Mouse (Mus musculus) adrenal gland, adult 18-20 months (tissue): ENCODE data around the gene Nrm. TPM values are rescaled to one million over a fixed set of nuclear protein-coding genes. Genes with fewer than 3 reads are reported as not detected.
A peak's percentile ranks its signal among the peaks of the same experiment; 100 is the strongest.

Experiments
- DNase-seq, 2 experiments: peaks; one replicate each; pipeline ENCODE4 v3.0.0; 2021 to 2022; ENCODE audit warnings: low spot score in 2 of 2
- long read RNA-seq, 2 experiments: library from polyadenylated mRNA; stranded (forward); transcript quantifications; one replicate each; pipeline ENCODE4 v2.0.0; 2021
- total RNA-seq, 2 experiments: library from RNA; stranded (reverse); gene quantifications; 1 replicate in 1 of 2; 2 replicates in 1 of 2; pipeline ENCODE4 v1.2.3; 2021

Gene Nrm
- total RNA-seq, result 1 to 10 TPM; 2.3 TPM
- long read RNA-seq, experiment 1, partial matches to known transcripts, result 0 of 1 reads
- long read RNA-seq, experiment 1, other reads (novel, unspliced or antisense), result 0 of 1 reads
- long read RNA-seq, experiment 2, partial matches to known transcripts, result 0 of 4 reads
- long read RNA-seq, experiment 2, other reads (novel, unspliced or antisense), result 0 of 4 reads

- peak; percentile 87 to 91 for DNase-seq
Measured at GRCm38 (mm10) chr17:35861198-35861857, at the start of gene Nrm. TSS of gene Nrm (plus strand) at chr17:35861318.

- no peak for DNase-seq
Measured at GRCm38 (mm10) chr17:35812307-35812706, 48.8 kb upstream of the Nrm start.

GRCm38 (mm10) chr17:35812736-35813135, 48.4 kb upstream of the Nrm start:
- no peak for DNase-seq

- DNase-seq, result peak; percentile 83 to 85
Measured at GRCm38 (mm10) chr17:35813245-35813647, 47.9 kb upstream of the Nrm start.

GRCm38 (mm10) chr17:35813653-35814052, 47.5 kb upstream of the Nrm start:
- DNase-seq, result no peak

GRCm38 (mm10) chr17:35814678-35815077, 46.4 kb upstream of the Nrm start:
- DNase-seq, result no peak

- DNase-seq, result no peak
Measured at GRCm38 (mm10) chr17:35815836-35816235, 45.3 kb upstream of the Nrm start.

- no peak for DNase-seq
Measured at GRCm38 (mm10) chr17:35816686-35817085, 44.4 kb upstream of the Nrm start.

- DNase-seq, result no peak
Measured at GRCm38 (mm10) chr17:35817226-35817625, 43.9 kb upstream of the Nrm start.

GRCm38 (mm10) chr17:35820111-35820510, 41.0 kb upstream of the Nrm start:
- no peak for DNase-seq

GRCm38 (mm10) chr17:35821439-35822430, 39.4 kb upstream of the Nrm start, which contains the start of gene Ier3:
TSS of gene Ier3 (plus strand) at chr17:35821684.
- peak; percentile 85 for DNase-seq

GRCm38 (mm10) chr17:35822564-35822963, 38.6 kb upstream of the Nrm start:
- no peak for DNase-seq

- DNase-seq, result peak; percentile 76 to 84
Measured at GRCm38 (mm10) chr17:35822964-35823937, 37.9 kb upstream of the Nrm start, which contains the start of gene Flot1. TSS of gene Flot1 (plus strand) at chr17:35823230.

GRCm38 (mm10) chr17:35824402-35824801, 36.7 kb upstream of the Nrm start:
- no peak for DNase-seq

GRCm38 (mm10) chr17:35825109-35825850, 35.8 kb upstream of the Nrm start:
- DNase-seq, result no peak

GRCm38 (mm10) chr17:35829737-35830136, 31.4 kb upstream of the Nrm start:
- DNase-seq, result peak; percentile 84 to 85

- DNase-seq, result no peak
Measured at GRCm38 (mm10) chr17:35832400-35833238, 28.5 kb upstream of the Nrm start.

GRCm38 (mm10) chr17:35833239-35833751, 27.8 kb upstream of the Nrm start:
- no peak for DNase-seq
